Mouse (Mus musculus): ENCODE measurements around the gene Hhat. TPM values are rescaled to one million over a fixed set of nuclear protein-coding genes. Genes with fewer than 3 reads are reported as not detected.

Gene Hhat
- polyA plus RNA-seq, 1 experiment from 2014 or later, result 4.8 TPM

DNA sequence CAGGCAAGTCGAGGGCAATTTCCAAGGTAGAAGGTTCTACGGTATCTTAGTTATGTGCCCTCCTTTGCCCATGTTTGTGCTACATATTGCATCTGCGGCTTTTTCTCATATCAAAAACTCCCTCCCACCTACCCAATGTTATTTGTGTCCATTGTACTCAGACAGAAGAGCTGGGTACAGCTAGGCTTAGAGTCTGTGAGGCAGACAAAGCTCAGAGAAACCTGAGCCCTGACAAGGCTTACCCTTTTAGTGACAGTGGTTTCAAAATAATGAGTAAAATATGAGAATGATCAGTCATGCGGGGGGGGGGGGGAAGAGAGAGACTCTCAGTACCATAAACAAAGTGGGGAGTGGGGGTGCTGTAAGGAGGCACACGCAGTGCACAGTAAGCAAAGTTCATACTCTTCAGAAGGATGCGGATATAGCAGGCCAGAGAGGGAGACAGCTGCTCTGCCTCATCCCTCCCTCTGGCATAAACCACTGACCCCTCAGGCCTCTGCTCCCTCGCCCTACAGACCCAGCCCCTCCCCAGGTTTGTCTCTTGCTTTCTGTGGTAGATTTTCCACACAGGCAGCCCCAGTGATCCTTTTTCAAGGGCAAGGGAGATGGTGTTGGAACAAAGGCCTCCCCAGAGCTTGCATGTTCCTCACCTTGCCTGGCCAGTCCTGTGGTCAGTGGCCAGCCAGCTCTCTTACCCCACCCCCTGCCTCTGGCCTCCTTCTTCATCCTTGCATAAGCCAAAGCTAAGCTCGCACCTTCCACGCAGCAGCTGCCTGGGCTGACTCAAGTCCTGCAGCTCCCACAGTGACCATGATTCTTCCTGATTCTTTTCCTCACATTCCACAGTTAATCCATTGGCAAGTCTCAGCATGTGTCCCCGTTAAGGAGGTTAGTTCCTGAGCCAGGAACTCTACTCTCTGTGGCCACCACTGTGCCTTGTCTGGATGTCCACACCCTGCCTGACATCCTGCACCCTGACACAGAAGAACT, 35.4 kb upstream of the Hhat start:
- Histone ChIP-seq H3K9ac (ENCODE audit: low read depth, low read length) (no peak overlapping the region), H3K4me1 (replicated peaks; ENCODE audit: control insufficient read depth, insufficient read depth, low read length) (peaks cover 3% of the 10 kb centered on the region; the same call in 1 of the 2 replicates), H3K27me3 (replicated peaks; ENCODE audit: control insufficient read depth, insufficient read depth, low read length) (no peaks in the 10 kb centered on the region), H3K4me2 (replicated peaks; ENCODE audit: low read depth) (no peak overlapping the region), H3K27ac (ENCODE audit: low read depth, low read length) (no peak overlapping the region), H3K4me3 (ENCODE audit: low read depth, low read length) (no peak overlapping the region), H3K9me3 (ENCODE audit: control insufficient read depth) (no peaks in the 10 kb centered on the region), H3K36me3 (ENCODE audit: control insufficient read depth, insufficient read depth) (no peaks in the 10 kb centered on the region)
- no peak for ATAC-seq
- no peak for TF ChIP-seq CTCF (IDR thresholded peaks at IDR 0.05; ENCODE audit: low read depth)
- WGBS, result 51% methylated on average over 10 of the region's 10 CpGs

- Histone ChIP-seq H3K4me1 (replicated peaks; ENCODE audit: control insufficient read depth, insufficient read depth, low read length) (no peaks in the 10 kb centered on the region), H3K4me2 (replicated peaks; ENCODE audit: low read depth) (no peak overlapping the region), H3K36me3 (ENCODE audit: control insufficient read depth, insufficient read depth) (no peaks in the 10 kb centered on the region), H3K9ac (ENCODE audit: low read depth, low read length) (no peak overlapping the region), H3K9me3 (ENCODE audit: control insufficient read depth) (no peaks in the 10 kb centered on the region), H3K27ac (ENCODE audit: low read depth, low read length) (no peak overlapping the region), H3K27me3 (replicated peaks; ENCODE audit: control insufficient read depth, insufficient read depth, low read length) (no peaks in the 10 kb centered on the region), H3K4me3 (ENCODE audit: low read depth, low read length) (no peak overlapping the region)
- no peak for TF ChIP-seq CTCF (IDR thresholded peaks at IDR 0.05; ENCODE audit: low read depth)
- ATAC-seq, result 0 out of 2 replicates have a peak, but pooled peaks have one; percentile 45
- 52% methylated on average over 8 of the region's 8 CpGs for WGBS
These were observed 29.3 kb upstream of the Hhat start for GRCm38 (mm10) chr1:192800338-192800737.

DNA sequence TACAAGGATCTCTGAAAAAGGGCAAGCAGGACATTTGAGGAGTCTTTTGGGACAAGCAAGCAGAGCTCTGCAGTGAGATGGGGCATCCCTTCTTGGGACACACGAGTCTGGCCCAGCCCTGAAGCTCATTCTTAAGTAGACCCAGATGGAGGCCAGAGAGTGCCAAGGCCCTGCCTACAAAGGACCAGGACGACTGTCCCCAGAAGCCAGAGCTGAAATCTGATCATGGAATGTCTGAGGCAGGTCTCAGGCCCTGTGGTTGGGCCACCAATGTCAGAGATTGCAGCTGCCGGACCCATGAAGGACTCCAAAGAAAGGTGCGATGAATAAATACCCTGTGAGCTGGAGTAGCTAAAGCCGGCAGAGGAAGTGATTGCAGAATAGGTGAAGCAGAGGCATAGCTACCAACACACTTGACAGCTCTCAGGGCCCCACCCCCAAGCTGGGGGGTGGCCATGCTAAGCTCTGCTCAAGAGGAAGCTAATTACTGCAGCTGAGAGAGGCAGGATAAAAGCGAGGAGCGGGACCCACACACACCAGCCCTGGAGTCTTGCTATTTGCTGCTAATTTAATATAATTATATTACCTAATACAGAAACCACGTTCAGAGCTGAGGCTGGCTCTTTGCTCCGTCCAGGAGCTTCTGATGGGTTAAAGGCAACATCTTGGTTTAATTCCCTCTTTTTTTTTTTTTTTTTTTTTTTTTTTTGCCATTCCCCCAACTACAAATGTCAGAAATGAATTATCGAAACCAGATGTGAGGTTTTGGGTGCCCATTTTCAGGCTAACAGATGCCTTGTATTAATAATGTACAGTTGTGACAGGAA, 28.4 kb upstream of the Hhat start:
- H3K27me3 ChIP-seq (replicated peaks; ENCODE audit: control insufficient read depth, insufficient read depth, low read length), result no peaks in the 10 kb centered on the region
- no peak overlapping the region for H3K4me2 ChIP-seq (replicated peaks; ENCODE audit: low read depth)
- no peaks in the 10 kb centered on the region for H3K9me3 ChIP-seq (ENCODE audit: control insufficient read depth)
- H3K27ac ChIP-seq (ENCODE audit: low read depth, low read length), result no peak overlapping the region
- H3K4me3 ChIP-seq (ENCODE audit: low read depth, low read length), result no peak overlapping the region
- ATAC-seq, result no peak
- WGBS, result 63% methylated on average over 10 of the region's 10 CpGs
- no peaks in the 10 kb centered on the region for H3K36me3 ChIP-seq (ENCODE audit: control insufficient read depth, insufficient read depth)
- no peak overlapping the region for H3K9ac ChIP-seq (ENCODE audit: low read depth, low read length)
- TF ChIP-seq CTCF (IDR thresholded peaks at IDR 0.05; ENCODE audit: low read depth), result no peak
- H3K4me1 ChIP-seq (replicated peaks; ENCODE audit: control insufficient read depth, insufficient read depth, low read length), result no peaks in the 10 kb centered on the region

GRCm38 (mm10) chr1:192798212-192799164, 27.5 kb upstream of the Hhat start:
- Histone ChIP-seq H3K27me3 (replicated peaks; ENCODE audit: control insufficient read depth, insufficient read depth, low read length) (no peaks in the 10 kb centered on the region), H3K9ac (ENCODE audit: low read depth, low read length) (no peak overlapping the region), H3K36me3 (ENCODE audit: control insufficient read depth, insufficient read depth) (no peaks in the 10 kb centered on the region), H3K4me3 (ENCODE audit: low read depth, low read length) (no peak overlapping the region), H3K9me3 (ENCODE audit: control insufficient read depth) (no peaks in the 10 kb centered on the region), H3K27ac (ENCODE audit: low read depth, low read length) (peak overlapping the region; percentile 21; the same call in 1 of the 2 replicates), H3K4me1 (replicated peaks; ENCODE audit: control insufficient read depth, insufficient read depth, low read length) (no peaks in the 10 kb centered on the region), H3K4me2 (replicated peaks; ENCODE audit: low read depth) (no peak overlapping the region)
- TF ChIP-seq CTCF (IDR thresholded peaks at IDR 0.05; ENCODE audit: low read depth), result no peak
- 67% methylated on average over 16 of the region's 16 CpGs for WGBS
- ATAC-seq, result no peak

- ATAC-seq, result no peak
- Histone ChIP-seq H3K4me1 (replicated peaks; ENCODE audit: control insufficient read depth, insufficient read depth, low read length) (peaks cover under 1% of the 10 kb centered on the region; the same call in 1 of the 2 replicates), H3K4me2 (replicated peaks; ENCODE audit: low read depth) (no peak overlapping the region), H3K9me3 (ENCODE audit: control insufficient read depth) (no peaks in the 10 kb centered on the region), H3K36me3 (ENCODE audit: control insufficient read depth, insufficient read depth) (no peaks in the 10 kb centered on the region), H3K27me3 (replicated peaks; ENCODE audit: control insufficient read depth, insufficient read depth, low read length) (no peaks in the 10 kb centered on the region), H3K4me3 (ENCODE audit: low read depth, low read length) (no peak overlapping the region), H3K27ac (ENCODE audit: low read depth, low read length) (no peak overlapping the region), H3K9ac (ENCODE audit: low read depth, low read length) (no peak overlapping the region)
- 79% methylated on average over 3 of the region's 3 CpGs for WGBS
- no peak for TF ChIP-seq CTCF (IDR thresholded peaks at IDR 0.05; ENCODE audit: low read depth)
These were observed 25.9 kb upstream of the Hhat start for GRCm38 (mm10) chr1:192797011-192797274.

Data from intestine, postnatal 0 days (tissue).